ENCODE assay signal across 26 mouse cellular contexts in the genomic region with DNA sequence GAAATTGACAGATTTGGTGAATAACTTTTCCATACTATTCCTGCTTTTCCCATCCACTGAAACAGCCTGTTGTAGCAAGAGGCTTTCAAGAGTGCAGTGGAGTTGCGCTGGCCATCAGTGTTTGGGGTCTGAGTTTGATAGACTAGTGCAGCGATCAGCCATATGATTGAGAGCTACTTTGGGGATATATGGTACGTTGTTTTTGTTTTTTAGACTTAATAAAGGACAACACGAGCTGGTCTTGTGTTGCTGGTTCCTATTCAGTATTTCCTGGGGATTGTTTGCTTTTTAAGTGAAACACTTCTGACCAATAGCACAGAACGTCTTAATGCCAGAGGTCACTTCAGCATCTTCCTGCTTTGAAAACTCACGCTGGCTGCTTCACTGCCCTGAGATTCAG. TPM values are rescaled to one million over a fixed set of nuclear protein-coding genes. Genes with fewer than 3 reads are reported as not detected.
DNase-seq lines count a peak whose midpoint lies in the region; ATAC-seq and TF ChIP-seq lines count a peak whose summit lies in the region.
"Had no signal": no experiment of that assay in that cellular context is flagged by ENCODE, and none has a peak within 500 bp of the region (broad histone marks: within the 10 kb centered on the region; RNA-seq: fewer than 3 reads in every experiment).

No protein-coding gene starts in this region.

- no peak for TF ChIP-seq EP300 in stomach, postnatal 0 days (optimal IDR thresholded peaks at IDR 0.05)

- H3K36me3 ChIP-seq in heart, embryonic 11.5 days (ENCODE audit: control insufficient read depth, insufficient read depth, low read length) = peaks cover 12% of the 10 kb centered on the region
- peaks cover 49% of the 10 kb centered on the region for H3K36me3 ChIP-seq in liver, adult 2 months (ENCODE audit: control insufficient read depth, insufficient read depth, low read length)
- H3K36me3 ChIP-seq in liver, embryonic 12.5 days = peaks cover 33% of the 10 kb centered on the region
- H3K36me3 ChIP-seq in stomach, embryonic 16.5 days (ENCODE audit: control insufficient read depth, insufficient read depth, low read length) = peaks cover 13% of the 10 kb centered on the region; the same call in 1 of the 2 replicates
- peaks cover 16% of the 10 kb centered on the region for H3K36me3 ChIP-seq in stomach, postnatal 0 days (ENCODE audit: control insufficient read depth, insufficient read depth, low read length)

- no peak for ATAC-seq in heart, embryonic 11.5 days (replicated peaks; ENCODE audit: insufficient number of reproducible peaks, low FRiP score, low TSS enrichment)
- no peak for ATAC-seq in liver, embryonic 12.5 days
- ATAC-seq in stomach, embryonic 16.5 days (ENCODE audit: insufficient read depth, low FRiP score) = no peak
- ATAC-seq in stomach, postnatal 0 days (ENCODE audit: low FRiP score, low TSS enrichment) = no peak
- ATAC-seq: forebrain, embryonic 14.5 days had no signal

- H3K4me3 ChIP-seq in heart, embryonic 11.5 days (ENCODE audit: low read depth, low read length) = no peak overlapping the region
- H3K4me3 ChIP-seq in layer of hippocampus, adult 2 months = no peak overlapping the region
- no peak overlapping the region for H3K4me3 ChIP-seq in liver, adult 2 months (ENCODE audit: insufficient read depth, low read depth, low read length)
- no peak overlapping the region for H3K4me3 ChIP-seq in liver, embryonic 12.5 days
- H3K4me3 ChIP-seq in stomach, embryonic 16.5 days (replicated peaks; ENCODE audit: low read length) = no peak overlapping the region
- no peak overlapping the region for H3K4me3 ChIP-seq in stomach, postnatal 0 days (ENCODE audit: low read depth, low read length)
- H3K4me3 ChIP-seq: embryonic facial prominence, embryonic 13.5 days; embryonic facial prominence, embryonic 15.5 days; erythroblast, embryonic 14.5 days; forebrain, embryonic 10.5 days; forebrain, embryonic 12.5 days had no signal

- H3K9ac ChIP-seq in heart, embryonic 11.5 days (ENCODE audit: low read depth, low read length) = no peak overlapping the region
- H3K9ac ChIP-seq in liver, adult 2 months (ENCODE audit: low read depth, low read length) = no peak overlapping the region
- no peak overlapping the region for H3K9ac ChIP-seq in liver, embryonic 12.5 days
- no peak overlapping the region for H3K9ac ChIP-seq in stomach, embryonic 16.5 days (ENCODE audit: low read length)
- H3K9ac ChIP-seq in stomach, postnatal 0 days (ENCODE audit: low read length) = no peak overlapping the region
- H3K9ac ChIP-seq: embryonic facial prominence, embryonic 13.5 days; embryonic facial prominence, embryonic 15.5 days; forebrain, embryonic 12.5 days had no signal

- TF ChIP-seq CTCF in layer of hippocampus, adult 2 months (conservative IDR thresholded peaks at IDR 0.05) = no peak
- no peak for TF ChIP-seq CTCF in liver, adult 2 months (IDR thresholded peaks at IDR 0.05; ENCODE audit: low read depth, low read length)
- no peak for TF ChIP-seq CTCF in stomach, postnatal 0 days (IDR thresholded peaks at IDR 0.05; ENCODE audit: low read depth)

- 78% methylated on average over 6 of the region's 6 CpGs for WGBS in heart, embryonic 11.5 days (ENCODE audit: insufficient replicate concordance)
- 40% methylated on average over 6 of the region's 6 CpGs for WGBS in liver, adult 2 months
- WGBS in liver, embryonic 12.5 days (ENCODE audit: insufficient replicate concordance) = 74% methylated on average over 6 of the region's 6 CpGs
- WGBS in stomach, embryonic 16.5 days = 71% methylated on average over 6 of the region's 6 CpGs
- WGBS in stomach, postnatal 0 days = 61% methylated on average over 6 of the region's 6 CpGs

- peaks cover 29% of the 10 kb centered on the region for H3K4me1 ChIP-seq in heart, embryonic 11.5 days (ENCODE audit: control insufficient read depth, insufficient read depth, low read length)
- H3K4me1 ChIP-seq in liver, adult 2 months (ENCODE audit: control insufficient read depth, insufficient read depth, low read length) = peaks cover 4% of the 10 kb centered on the region; the same call in 1 of the 2 replicates
- peaks cover 26% of the 10 kb centered on the region for H3K4me1 ChIP-seq in liver, embryonic 12.5 days
- peaks cover 40% of the 10 kb centered on the region for H3K4me1 ChIP-seq in stomach, embryonic 16.5 days (ENCODE audit: control insufficient read depth, insufficient read depth, low read length)
- H3K4me1 ChIP-seq in stomach, postnatal 0 days (replicated peaks; ENCODE audit: control insufficient read depth, insufficient read depth) = peaks cover 11% of the 10 kb centered on the region

- no peaks in the 10 kb centered on the region for H3K79me2 ChIP-seq in liver, adult 2 months (ENCODE audit: control insufficient read depth, insufficient read depth, low read length)

- no peaks in the 10 kb centered on the region for H3K9me3 ChIP-seq in heart, embryonic 11.5 days (replicated peaks; ENCODE audit: control insufficient read depth, low read length)
- no peaks in the 10 kb centered on the region for H3K9me3 ChIP-seq in liver, embryonic 12.5 days (replicated peaks)
- no peaks in the 10 kb centered on the region for H3K9me3 ChIP-seq in stomach, embryonic 16.5 days (replicated peaks; ENCODE audit: control insufficient read depth, low read length)
- H3K9me3 ChIP-seq in stomach, postnatal 0 days (ENCODE audit: control insufficient read depth, low read length) = no peaks in the 10 kb centered on the region
- H3K9me3 ChIP-seq: embryonic facial prominence, embryonic 13.5 days; embryonic facial prominence, embryonic 15.5 days; forebrain, embryonic 10.5 days; forebrain, embryonic 12.5 days had no signal

- H3K27me3 ChIP-seq in heart, embryonic 11.5 days (ENCODE audit: control insufficient read depth, insufficient read depth, low read length) = no peaks in the 10 kb centered on the region
- no peaks in the 10 kb centered on the region for H3K27me3 ChIP-seq in liver, adult 2 months (ENCODE audit: control insufficient read depth, insufficient read depth, low read length)
- no peaks in the 10 kb centered on the region for H3K27me3 ChIP-seq in liver, embryonic 12.5 days (replicated peaks)
- H3K27me3 ChIP-seq in stomach, embryonic 16.5 days (ENCODE audit: control insufficient read depth, insufficient read depth, low read length) = no peaks in the 10 kb centered on the region
- no peaks in the 10 kb centered on the region for H3K27me3 ChIP-seq in stomach, postnatal 0 days (ENCODE audit: control insufficient read depth, insufficient read depth, low read length)
- H3K27me3 ChIP-seq: embryonic facial prominence, embryonic 13.5 days; embryonic facial prominence, embryonic 15.5 days; forebrain, embryonic 12.5 days had no signal

- peak; percentile 62 for DNase-seq in heart, adult 11 months
- no peak for DNase-seq in layer of hippocampus, adult 2 months (ENCODE audit: low spot score in 2 of 2)
- no peak for DNase-seq in layer of hippocampus, adult 11-12 months (ENCODE audit: low spot score)
- DNase-seq in liver, adult 2 months (ENCODE audit: extremely low read depth, low read depth, low spot score) = peak; percentile 80
- DNase-seq in stomach, postnatal 0 days (ENCODE audit: low spot score) = no peak
- DNase-seq: adrenal gland, adult 2 months; adrenal gland, postnatal 10 days; adrenal gland, postnatal 25 days; cerebellum, adult 11 months; cerebellum, adult 18-20 months; cerebellum, adult 8-10 months; cerebellum, adult 9-11 months; cerebellum, postnatal 14 days; cerebellum, postnatal 36 days; embryo, embryonic 11 days had no signal

- no peak overlapping the region for H3K4me2 ChIP-seq in heart, embryonic 11.5 days
- no peak overlapping the region for H3K4me2 ChIP-seq in liver, embryonic 12.5 days
- H3K4me2 ChIP-seq in stomach, embryonic 16.5 days (ENCODE audit: low read depth, low read length) = no peak overlapping the region
- no peak overlapping the region for H3K4me2 ChIP-seq in stomach, postnatal 0 days (replicated peaks; ENCODE audit: low read depth)
- H3K4me2 ChIP-seq: embryonic facial prominence, embryonic 13.5 days; embryonic facial prominence, embryonic 15.5 days; forebrain, embryonic 12.5 days had no signal

- no peak overlapping the region for H3K27ac ChIP-seq in heart, embryonic 11.5 days (ENCODE audit: low read depth, low read length)
- H3K27ac ChIP-seq in layer of hippocampus, adult 2 months = peak overlapping the region; percentile 88; the same call in 1 of the 2 replicates
- H3K27ac ChIP-seq in liver, adult 2 months (replicated peaks; ENCODE audit: insufficient read depth, low read depth, low read length) = no peak overlapping the region
- no peak overlapping the region for H3K27ac ChIP-seq in liver, embryonic 12.5 days
- H3K27ac ChIP-seq in stomach, embryonic 16.5 days (ENCODE audit: low read length) = peak overlapping the region; percentile 57; the same call in 1 of the 2 replicates
- no peak overlapping the region for H3K27ac ChIP-seq in stomach, postnatal 0 days (replicated peaks)
- H3K27ac ChIP-seq: embryonic facial prominence, embryonic 13.5 days; embryonic facial prominence, embryonic 15.5 days; forebrain, embryonic 10.5 days; forebrain, embryonic 12.5 days had no signal

- no peak for TF ChIP-seq POLR2A in liver, adult 2 months (IDR thresholded peaks at IDR 0.05; ENCODE audit: extremely low read depth, insufficient read depth, low read length)

RNA-seq across cellular contexts. Expression of a gene that starts 14.4 kb away (rescaled TPM):
- 17.0 and 20.7 TPM in 2 replicates for polyA plus RNA-seq in heart, embryonic 11.5 days (2014; fragmentation: Nextera tagmentation; extraction: Ambion mirVana)
- 10 to 100 TPM; 42.5 to 50.6 TPM for total RNA-seq in layer of hippocampus, adult 2 months (2021)
- total RNA-seq in liver, adult 2 months (2014; rRNA removed) = 589 and 661 TPM in 2 replicates
- 259 and 295 TPM in 2 replicates for polyA plus RNA-seq in liver, adult 2 months (2012; rRNA removed)
- polyA plus RNA-seq in liver, embryonic 12.5 days (2016; fragmentation: Nextera tagmentation; extraction: Ambion mirVana) = 14.7 and 14.9 TPM in 2 replicates
- polyA plus RNA-seq in stomach, embryonic 16.5 days (2015; fragmentation: Nextera tagmentation; extraction: Ambion mirVana) = 29.4 and 30.8 TPM in 2 replicates
- polyA plus RNA-seq in stomach, postnatal 0 days (2015; fragmentation: Nextera tagmentation; extraction: Ambion mirVana) = 30.6 and 32.1 TPM in 2 replicates
- polyA plus RNA-seq: erythroblast, embryonic 14.5 days had no signal

RNA-seq across cellular contexts. Expression of a gene that starts 46.1 kb away (rescaled TPM):
- 360 and 371 TPM in 2 replicates for polyA plus RNA-seq in heart, embryonic 11.5 days (2014; fragmentation: Nextera tagmentation; extraction: Ambion mirVana)
- total RNA-seq in layer of hippocampus, adult 2 months (2021) = 100 to 1,000 TPM; 250 to 252 TPM
- total RNA-seq in liver, adult 2 months (2014; rRNA removed) = 281 and 324 TPM in 2 replicates
- polyA plus RNA-seq in liver, adult 2 months (2012; rRNA removed) = 148 and 191 TPM in 2 replicates
- 326 and 344 TPM in 2 replicates for polyA plus RNA-seq in liver, embryonic 12.5 days (2016; fragmentation: Nextera tagmentation; extraction: Ambion mirVana)
- 362 and 368 TPM in 2 replicates for polyA plus RNA-seq in stomach, embryonic 16.5 days (2015; fragmentation: Nextera tagmentation; extraction: Ambion mirVana)
- 253 and 262 TPM in 2 replicates for polyA plus RNA-seq in stomach, postnatal 0 days (2015; fragmentation: Nextera tagmentation; extraction: Ambion mirVana)

RNA-seq across cellular contexts. Expression of a gene that starts 46.2 kb away (rescaled TPM):
- 0.11 and 0.29 TPM in 2 replicates for polyA plus RNA-seq in heart, embryonic 11.5 days (2014; fragmentation: Nextera tagmentation; extraction: Ambion mirVana)
- under 1 TPM; 0.39 to 0.41 TPM for total RNA-seq in layer of hippocampus, adult 2 months (2021)
- total RNA-seq in liver, adult 2 months (2014; rRNA removed) = 0.07 and 0.09 TPM in 2 replicates
- 0.05 and 0.15 TPM in 2 replicates for polyA plus RNA-seq in liver, adult 2 months (2012; rRNA removed)
- 0.12 TPM in 1 of 2 replicates, not detected in the other for polyA plus RNA-seq in liver, embryonic 12.5 days (2016; fragmentation: Nextera tagmentation; extraction: Ambion mirVana)
- 0.84 and 1.3 TPM in 2 replicates for polyA plus RNA-seq in stomach, embryonic 16.5 days (2015; fragmentation: Nextera tagmentation; extraction: Ambion mirVana)
- 0.22 and 0.23 TPM in 2 replicates for polyA plus RNA-seq in stomach, postnatal 0 days (2015; fragmentation: Nextera tagmentation; extraction: Ambion mirVana)
- total RNA-seq: common myeloid progenitor, adult 5-6 weeks; MEL had no signal
- polyA plus RNA-seq: adrenal gland, adult 2 months; erythroblast, embryonic 14.5 days had no signal

Comparison
In these comparisons a context has a peak if more than half of its experiments do, and no peak if none do; other contexts are left out.
1. H3K27ac ChIP-seq: peak in layer of hippocampus, adult 2 months (single experiment) and stomach, embryonic 16.5 days (single experiment); none in heart, embryonic 11.5 days (single experiment), liver, adult 2 months (single experiment), liver, embryonic 12.5 days (single experiment) and stomach, postnatal 0 days (single experiment).
2. DNase-seq: peak in heart, adult 11 months (single experiment) and liver, adult 2 months (single experiment); none in layer of hippocampus, adult 2 months (0 of 2), layer of hippocampus, adult 11-12 months (single experiment) and stomach, postnatal 0 days (single experiment).